Comparison of ENCODE assay signal across 9 mouse cellular contexts in genomic region chr1:85657211-85657610, GRCm38 (mm10). TPM values are rescaled to one million over a fixed set of nuclear protein-coding genes. Genes with fewer than 3 reads are reported as not detected.
DNase-seq lines count a peak whose midpoint lies in the region; TF ChIP-seq lines count a peak whose summit lies in the region.
"Not testable (repeated sequence)": the region's sequence is repeated elsewhere in the genome, so short reads cannot be mapped to it uniquely, and the experiment has no call there.
"Had no signal": no experiment of that assay in that cellular context is flagged by ENCODE, and none has a peak within 500 bp of the region (broad histone marks: within the 10 kb centered on the region; RNA-seq: fewer than 3 reads in every experiment).

No protein-coding gene starts in this region.

- not testable (repeated sequence) for H3K4me3 ChIP-seq in kidney, adult 2 months (ENCODE audit: insufficient read depth, low read depth, low read length)

- TF ChIP-seq POLR2A in kidney, adult 2 months (IDR thresholded peaks at IDR 0.05; ENCODE audit: low read depth, low read length) = not testable (repeated sequence)

- not testable (repeated sequence) for H3K27me3 ChIP-seq in kidney, adult 2 months (replicated peaks; ENCODE audit: control insufficient read depth, insufficient read depth, low read length)

- peak; percentile 92 for DNase-seq in heart, adult 11 months
- peak; percentile 31 for DNase-seq in kidney, adult 11 months
- peak; percentile 51 for DNase-seq in kidney, adult 2 months
- peak; percentile 34 for DNase-seq in kidney, adult 9 months
- DNase-seq in kidney, postnatal 14 days = peak; percentile 33
- DNase-seq in kidney, postnatal 25 days = peak; percentile 19 to 44
- peak; percentile 20 to 26 for DNase-seq in kidney, postnatal 36 days

- H3K36me3 ChIP-seq in kidney, adult 2 months (ENCODE audit: control insufficient read depth, insufficient read depth, low read length) = not testable (repeated sequence)

- not testable (repeated sequence) for H3K4me1 ChIP-seq in kidney, adult 2 months (ENCODE audit: control insufficient read depth, insufficient read depth, low read length)

- not testable (repeated sequence) for TF ChIP-seq CTCF in kidney, adult 2 months (conservative IDR thresholded peaks at IDR 0.05; ENCODE audit: insufficient read depth, insufficient read length, low read depth, low read length)

- H3K27ac ChIP-seq in kidney, adult 2 months (ENCODE audit: insufficient read depth, low read depth, low read length) = not testable (repeated sequence)

- WGBS in kidney, adult 2 months = 78% methylated on average over 2 of the region's 2 CpGs

RNA-seq across cellular contexts. Expression of gene Sp100, which starts 7.4 kb away (rescaled TPM):
- polyA plus RNA-seq in kidney, adult 2 months (2012; rRNA removed) = 11.9 and 21.4 TPM in 2 replicates
- polyA plus RNA-seq: C2C12, G1E had no signal

RNA-seq across cellular contexts. Expression of gene Sp140, which starts 57.0 kb away (rescaled TPM):
- 2.1 and 2.8 TPM in 2 replicates for polyA plus RNA-seq in kidney, adult 2 months (2012; rRNA removed)
- polyA plus RNA-seq: G1E had no signal

RNA-seq across cellular contexts. Expression of gene Sp110, which starts 58.6 kb away (rescaled TPM):
- polyA plus RNA-seq in kidney, adult 2 months (2012; rRNA removed) = 5.3 and 10.6 TPM in 2 replicates
- polyA plus RNA-seq: C2C12, G1E had no signal

Comparison
In these comparisons a context has a peak if more than half of its experiments do, and no peak if none do; other contexts are left out.
1. DNase-seq: peak in every context shown above with its lines; median percentile 92 in heart, adult 11 months; 51 in kidney, adult 2 months; 34 in kidney, adult 9 months; 33 in kidney, postnatal 14 days; 32 in kidney, postnatal 25 days; 31 in kidney, adult 11 months; 23 in kidney, postnatal 36 days.